Mouse (Mus musculus): ENCODE data around the gene Mcidas.

Gene Mcidas

DNA sequence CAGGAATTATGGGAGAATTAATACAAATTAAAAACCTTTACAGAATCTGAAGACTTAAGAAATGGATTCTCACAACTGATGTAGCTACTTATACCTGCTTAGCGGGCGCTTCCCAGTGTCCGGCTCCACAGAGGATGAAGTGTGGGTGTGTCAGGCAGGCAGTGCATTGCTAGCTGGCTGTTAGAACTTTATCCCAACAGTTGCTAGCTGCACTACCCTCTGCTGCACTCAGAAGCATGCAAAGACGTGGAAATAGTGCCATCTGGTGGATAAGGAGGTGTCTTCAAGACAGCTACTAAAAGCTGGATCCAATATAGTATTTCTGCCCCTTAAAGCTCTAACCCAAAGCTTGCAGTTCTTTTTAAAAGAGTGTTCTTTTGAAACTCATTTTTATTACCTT, 42.2 kb downstream of the Mcidas start:
- TF ChIP-seq GATA4 (IDR thresholded peaks at IDR 0.05; ENCODE audit: insufficient replicate concordance, low read length) = no peak

DNA sequence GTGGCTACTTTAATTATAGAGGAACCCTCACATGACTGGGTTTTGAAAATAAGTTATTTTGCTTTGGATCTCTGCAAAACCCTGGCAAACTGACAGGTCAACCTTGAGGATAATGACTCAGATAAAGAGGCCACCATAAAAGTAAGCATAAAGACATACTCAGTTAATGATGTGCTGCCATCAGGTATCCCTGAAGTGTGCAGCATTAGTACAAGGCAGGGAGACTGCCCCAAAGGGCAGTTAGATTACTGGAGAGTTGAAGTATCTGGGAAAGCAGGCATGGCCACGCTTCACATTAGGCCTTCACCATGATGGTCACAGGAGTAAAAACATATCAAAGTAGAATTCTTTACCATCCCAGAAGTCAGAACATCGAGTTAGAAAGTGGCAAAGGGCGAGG, 51.2 kb downstream of the Mcidas start:
- TF ChIP-seq GATA4 (IDR thresholded peaks at IDR 0.05; ENCODE audit: insufficient replicate concordance, low read length) = no peak

DNA sequence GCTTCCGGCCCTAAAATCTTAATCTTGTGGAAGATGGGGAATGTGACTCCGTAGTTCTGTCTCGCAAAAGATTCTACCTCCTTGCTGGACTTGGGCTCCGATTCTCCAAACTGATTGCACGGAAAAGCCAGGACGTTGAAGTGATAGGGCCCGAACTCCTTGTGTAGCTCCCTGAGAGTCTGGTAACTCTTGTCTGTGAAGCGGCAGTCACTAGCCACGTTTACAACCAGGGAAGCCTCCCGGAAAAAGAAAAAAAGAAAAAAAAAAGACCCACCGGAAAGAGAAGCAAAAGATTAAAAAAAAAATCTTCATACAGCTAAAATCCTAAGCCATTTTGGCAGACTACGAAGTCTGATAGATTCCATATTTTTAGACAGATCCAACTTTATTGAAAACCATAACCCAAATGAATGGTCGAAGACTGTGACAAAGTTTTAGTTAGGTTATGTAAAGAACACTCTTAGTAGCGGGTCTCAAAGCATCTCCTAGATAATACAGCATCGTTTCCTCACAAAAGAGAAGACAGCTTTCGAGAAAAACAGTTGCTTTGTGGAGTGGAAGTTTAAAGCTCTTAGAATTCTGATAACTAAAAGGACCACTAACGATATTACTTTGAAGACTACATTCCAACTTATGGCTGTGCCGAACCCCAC, 51.9 kb downstream of the Mcidas start:
- no peak for TF ChIP-seq GATA4 (IDR thresholded peaks at IDR 0.05; ENCODE audit: insufficient replicate concordance, low read length)

DNA sequence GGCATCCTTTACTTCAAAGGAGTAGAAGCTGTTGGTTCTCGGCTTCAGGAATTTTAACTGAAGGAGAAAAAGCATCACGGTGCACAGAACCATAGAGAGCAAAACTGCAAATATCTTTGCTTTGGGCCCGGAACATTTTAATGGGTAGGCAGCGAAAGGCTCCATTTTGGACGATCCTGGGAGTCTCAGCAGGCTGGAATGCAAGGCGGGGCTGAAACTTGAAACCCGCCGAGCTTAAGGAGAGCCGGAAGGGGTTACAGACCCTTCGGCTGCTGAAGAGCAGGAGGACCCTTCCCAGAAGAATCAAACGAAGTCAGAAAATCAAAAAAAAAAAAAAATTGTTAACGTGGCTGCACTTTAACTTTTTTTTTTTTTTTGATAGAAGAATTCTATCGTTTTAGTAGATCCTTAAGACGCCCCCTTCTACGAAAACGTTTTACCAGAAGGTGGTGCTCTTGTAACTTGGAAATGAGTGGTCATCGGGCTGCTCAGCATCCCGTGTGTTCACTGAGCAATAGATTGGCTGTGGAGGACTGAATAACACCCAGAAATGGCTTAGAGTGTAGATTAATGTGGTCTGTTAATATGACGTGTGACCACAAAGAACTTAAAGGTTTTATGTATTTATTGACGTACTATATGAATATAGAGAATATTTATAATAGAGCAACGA, 52.7 kb downstream of the Mcidas start, which contains the start of gene Gpx8:
Gene Gpx8 (minus strand): TSS at position 200 of the 673 bp plus-strand sequence.
- no peak for TF ChIP-seq GATA4 (IDR thresholded peaks at IDR 0.05; ENCODE audit: insufficient replicate concordance, low read length)

DNA sequence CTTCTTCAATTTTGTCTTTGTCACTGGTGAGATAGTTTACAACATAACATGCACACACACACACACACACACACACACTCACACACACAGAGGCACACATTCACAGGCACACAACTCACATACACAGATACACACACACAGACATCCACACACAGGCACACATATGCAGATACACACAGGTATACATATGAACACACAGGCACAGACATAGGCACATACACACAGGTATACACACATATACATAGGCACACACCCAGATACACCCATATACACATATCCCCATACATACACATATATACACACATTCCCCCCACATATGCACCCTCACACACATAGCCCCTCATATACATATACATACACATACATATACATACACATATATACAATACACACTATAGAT, 53.4 kb downstream of the Mcidas start:
- TF ChIP-seq GATA4 (IDR thresholded peaks at IDR 0.05; ENCODE audit: insufficient replicate concordance, low read length) = no peak

DNA sequence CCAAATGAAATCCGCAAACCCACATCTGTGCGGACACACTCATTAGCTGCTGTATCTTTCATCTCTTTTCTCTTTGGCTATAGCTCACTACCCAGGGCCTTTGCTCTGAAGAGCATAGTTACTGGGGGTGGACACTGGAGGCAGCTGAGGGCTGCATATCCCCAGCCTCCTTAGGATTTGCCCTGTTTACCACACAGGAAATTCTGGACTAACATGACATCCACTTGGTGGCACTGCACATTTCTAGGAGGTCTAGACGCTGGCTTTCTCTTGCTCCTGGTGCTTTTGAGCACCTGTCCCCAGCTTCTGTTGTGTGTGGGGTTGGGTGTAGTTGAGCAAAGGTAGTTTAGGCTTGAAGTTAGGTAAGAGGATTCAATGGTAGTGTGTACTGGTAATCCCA, 54.0 kb downstream of the Mcidas start:
- TF ChIP-seq GATA4 (IDR thresholded peaks at IDR 0.05; ENCODE audit: insufficient replicate concordance, low read length) = no peak
